Mouse (Mus musculus): ENCODE measurements around the gene Tamm41.

Gene Tamm41

GRCm38 (mm10) chr6:115027485-115027992 lies 10.1 kb downstream of the Tamm41 start:
- DNase-seq (ENCODE audit: low spot score in 2 of 2): no peak

GRCm38 (mm10) chr6:115022876-115023275 lies 14.8 kb downstream of the Tamm41 start:
- DNase-seq (ENCODE audit: low spot score in 2 of 2): no peak

- DNase-seq (ENCODE audit: low spot score in 2 of 2): no peak
These were observed 22.2 kb downstream of the Tamm41 start for GRCm38 (mm10) chr6:115015461-115015860.

GRCm38 (mm10) chr6:115013574-115013973 lies 24.1 kb downstream of the Tamm41 start:
- no peak for DNase-seq (ENCODE audit: low spot score in 2 of 2)

- DNase-seq (ENCODE audit: low spot score in 2 of 2): no peak
These were observed 25.9 kb downstream of the Tamm41 start for GRCm38 (mm10) chr6:115011792-115012191.

GRCm38 (mm10) chr6:115010815-115011214 lies 26.9 kb downstream of the Tamm41 start:
- DNase-seq (ENCODE audit: low spot score in 2 of 2): no peak

- DNase-seq (ENCODE audit: low spot score in 2 of 2): no peak
These were observed 27.4 kb downstream of the Tamm41 start for GRCm38 (mm10) chr6:115010304-115010703.

GRCm38 (mm10) chr6:115007728-115008127 lies 29.9 kb downstream of the Tamm41 start:
- peak; percentile 68 to 77 for DNase-seq (ENCODE audit: low spot score in 2 of 2)

GRCm38 (mm10) chr6:115006948-115007347 lies 30.7 kb downstream of the Tamm41 start:
- no peak for DNase-seq (ENCODE audit: low spot score in 2 of 2)

- no peak for DNase-seq (ENCODE audit: low spot score in 2 of 2)
These were observed 31.6 kb downstream of the Tamm41 start for GRCm38 (mm10) chr6:115006065-115006464.

GRCm38 (mm10) chr6:115005351-115005890 lies 32.3 kb downstream of the Tamm41 start:
- DNase-seq (ENCODE audit: low spot score in 2 of 2): peak; percentile 61 to 81

GRCm38 (mm10) chr6:115004636-115005035 lies 33.0 kb downstream of the Tamm41 start:
- peak; percentile 58 to 81 for DNase-seq (ENCODE audit: low spot score in 2 of 2)

GRCm38 (mm10) chr6:114998374-114999031 lies 39.2 kb downstream of the Tamm41 start:
- no peak for DNase-seq (ENCODE audit: low spot score in 2 of 2)

GRCm38 (mm10) chr6:114997471-114997870 lies 40.2 kb downstream of the Tamm41 start:
- DNase-seq (ENCODE audit: low spot score in 2 of 2): no peak

- no peak for DNase-seq (ENCODE audit: low spot score in 2 of 2)
These were observed 40.8 kb downstream of the Tamm41 start for GRCm38 (mm10) chr6:114996910-114997309.

- no peak for DNase-seq (ENCODE audit: low spot score in 2 of 2)
These were observed 43.6 kb downstream of the Tamm41 start for GRCm38 (mm10) chr6:114994079-114994478.

GRCm38 (mm10) chr6:114993659-114994058 lies 44.0 kb downstream of the Tamm41 start:
- peak; percentile 33 to 84 for DNase-seq (ENCODE audit: low spot score in 2 of 2)

GRCm38 (mm10) chr6:114991909-114992308 lies 45.8 kb downstream of the Tamm41 start:
- no peak for DNase-seq (ENCODE audit: low spot score in 2 of 2)

GRCm38 (mm10) chr6:114988619-114988980 lies 49.1 kb downstream of the Tamm41 start:
- no peak for DNase-seq (ENCODE audit: low spot score in 2 of 2)

GRCm38 (mm10) chr6:114987966-114988618 lies 49.6 kb downstream of the Tamm41 start:
- DNase-seq (ENCODE audit: low spot score in 2 of 2): no peak

- DNase-seq (ENCODE audit: low spot score in 2 of 2): no peak
These were observed 55.0 kb downstream of the Tamm41 start for GRCm38 (mm10) chr6:114982671-114983070.

GRCm38 (mm10) chr6:114979715-114980114 lies 58.0 kb downstream of the Tamm41 start:
- no peak for DNase-seq (ENCODE audit: low spot score in 2 of 2)

- DNase-seq (ENCODE audit: low spot score in 2 of 2): peak; percentile 61 to 84
These were observed 60.7 kb downstream of the Tamm41 start for GRCm38 (mm10) chr6:114976915-114977419.

Measured in frontal cortex, postnatal 36 days (tissue).